Mouse (Mus musculus) layer of hippocampus, postnatal 14 days (tissue): Measurements from ENCODE around the gene Nrxn1. TPM values are rescaled to one million over a fixed set of nuclear protein-coding genes. Genes with fewer than 3 reads are reported as not detected.

Source experiments
- DNase-seq, 2 experiments: peaks; one replicate each; pipeline ENCODE4 v3.0.0; 2021 to 2022; ENCODE audit warnings: low spot score in 2 of 2, mixed read lengths in 1 of 2
- total RNA-seq, 2 experiments: library from RNA; stranded (reverse); gene quantifications; 2 replicates each; pipeline ENCODE4 v1.2.3; 2021

Nrxn1 gene
- total RNA-seq, 2 experiments from 2014 or later = 436 to 504 TPM

- DNase-seq = peak; percentile 33 to 43
Measured at GRCm38 (mm10) chr17:90454738-90455408, 638.0 kb downstream of the Nrxn1 start.

- DNase-seq = peak in 1 of 2 experiments; percentile 26
Measured at GRCm38 (mm10) chr17:90454356-90454737, 638.5 kb downstream of the Nrxn1 start.

- DNase-seq = peak; percentile 16 to 28
Measured at GRCm38 (mm10) chr17:90453280-90453679, 639.6 kb downstream of the Nrxn1 start.

DNA sequence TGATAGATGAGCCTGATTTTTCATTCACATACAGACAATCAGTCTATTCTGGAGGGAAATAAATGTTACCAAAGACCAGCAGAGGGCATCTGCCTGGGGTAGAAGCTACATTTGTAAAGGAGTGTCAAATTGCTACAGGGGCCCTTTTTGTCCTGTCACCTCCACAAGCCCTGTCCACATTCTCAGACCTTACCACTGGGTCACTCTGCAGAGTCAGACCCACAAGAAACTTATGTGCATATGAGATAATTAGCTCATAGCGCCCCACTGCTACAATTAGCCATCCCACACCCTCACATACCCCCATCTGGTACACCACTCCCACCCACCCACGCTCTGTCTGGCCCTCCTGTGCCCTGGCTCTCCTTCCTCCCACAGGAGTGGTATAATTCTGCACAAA lies 640.1 kb downstream of the Nrxn1 start:
- peak; percentile 40 to 55 for DNase-seq

GRCm38 (mm10) chr17:90451384-90451783 lies 641.5 kb downstream of the Nrxn1 start:
- DNase-seq = peak in 1 of 2 experiments; percentile 23

DNA sequence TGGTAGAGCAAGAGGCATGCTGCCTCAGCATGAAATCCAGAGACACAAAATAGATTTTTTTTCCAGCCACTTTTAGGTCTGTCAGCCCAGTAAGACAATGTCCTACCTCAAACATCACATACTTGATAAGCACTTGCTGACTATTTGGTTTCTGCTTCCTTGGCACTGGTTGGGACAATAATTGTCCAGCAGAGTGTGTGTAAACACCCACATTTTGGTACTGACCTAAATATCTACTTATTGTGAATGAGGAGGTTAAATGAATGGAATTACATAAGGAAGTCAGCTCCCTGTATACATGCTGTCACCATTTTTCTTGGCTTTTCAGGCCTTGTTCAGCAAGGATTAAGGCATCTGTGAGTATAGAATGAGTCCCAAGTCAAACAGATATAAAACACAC lies 649.8 kb downstream of the Nrxn1 start:
- no peak for DNase-seq

DNA sequence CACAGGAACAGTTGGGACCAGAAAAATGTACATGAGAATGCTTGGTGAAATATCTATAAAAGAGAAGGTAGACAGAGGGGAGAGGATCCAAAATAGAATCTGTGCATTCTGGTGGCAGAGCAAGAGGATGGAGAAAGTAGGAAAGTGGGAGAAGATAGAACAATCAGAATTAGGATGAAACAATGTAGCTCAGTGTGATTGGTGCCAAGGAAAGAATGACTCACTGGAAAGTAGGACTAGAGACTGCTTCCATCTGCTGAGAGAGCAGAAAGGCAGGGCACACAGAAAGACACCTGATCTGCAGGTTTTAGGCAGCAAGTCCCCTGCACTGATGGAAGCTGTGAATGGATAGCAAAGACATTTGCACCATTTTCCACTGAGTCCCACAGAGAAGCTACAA lies 657.0 kb downstream of the Nrxn1 start:
- DNase-seq = peak in 1 of 2 experiments; percentile 39

DNA sequence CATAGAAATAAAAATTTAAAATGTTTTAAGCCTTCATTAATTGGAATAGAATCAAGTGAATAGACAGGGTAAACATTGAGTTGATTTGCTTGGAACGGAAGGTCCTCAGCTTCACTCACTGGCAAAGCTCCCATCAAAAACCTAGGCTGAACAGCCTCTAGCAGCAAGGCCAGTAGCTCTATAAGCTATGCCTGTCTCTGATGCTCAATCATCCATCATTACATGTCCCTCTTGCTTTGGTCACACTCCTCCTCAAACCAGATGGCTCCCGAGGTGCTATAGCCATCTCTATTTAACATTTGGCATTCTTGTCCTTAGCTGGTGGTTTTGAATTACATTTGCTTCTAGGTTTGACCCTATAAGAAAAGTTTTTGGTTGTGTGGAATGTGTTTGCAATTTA lies 657.5 kb downstream of the Nrxn1 start:
- DNase-seq = no peak

DNA sequence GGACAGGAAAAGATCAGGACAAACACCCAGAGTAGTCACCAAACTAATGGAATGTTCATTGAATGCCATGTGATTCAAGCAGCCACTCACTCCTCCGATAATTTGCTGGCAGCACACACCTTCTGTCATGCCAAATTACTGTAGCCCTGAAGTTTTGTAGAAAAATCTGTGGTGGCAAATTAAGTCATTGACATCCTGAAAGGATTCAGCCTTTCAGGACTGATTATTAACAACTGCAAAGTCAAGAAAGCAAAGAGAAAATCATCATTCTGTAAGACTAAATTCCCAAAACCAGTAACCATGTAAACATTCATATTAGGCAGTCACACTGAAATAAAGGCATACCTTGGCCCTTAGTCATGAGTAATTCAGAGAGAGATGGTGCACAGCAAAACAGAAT lies 662.7 kb downstream of the Nrxn1 start:
- no peak for DNase-seq

- peak in 1 of 2 experiments; percentile 54 for DNase-seq
Measured at GRCm38 (mm10) chr17:90425974-90426373, 666.9 kb downstream of the Nrxn1 start.

GRCm38 (mm10) chr17:90422591-90422990 lies 670.3 kb downstream of the Nrxn1 start:
- peak in 1 of 2 experiments; percentile 21 for DNase-seq

DNA sequence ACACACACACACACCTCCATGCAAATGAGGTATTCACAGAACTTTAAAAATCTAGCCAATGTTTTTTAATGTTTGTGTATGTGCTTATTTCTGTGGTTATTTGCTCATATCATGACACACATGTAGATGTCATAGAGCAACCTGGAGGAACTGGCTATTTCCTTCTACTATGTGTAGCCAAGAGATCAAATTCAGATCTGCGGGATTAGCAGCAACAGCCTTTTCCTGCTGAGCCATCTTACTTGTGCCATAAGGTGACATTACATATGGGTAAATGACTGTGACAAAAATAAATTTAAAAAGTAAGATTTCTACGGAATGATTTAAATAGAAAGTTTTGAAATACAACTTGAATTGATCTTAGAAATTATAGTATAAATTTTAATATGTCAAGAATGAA lies 672.1 kb downstream of the Nrxn1 start:
- DNase-seq = no peak

- peak in 1 of 2 experiments; percentile 54 for DNase-seq
Measured at GRCm38 (mm10) chr17:90419615-90420014, 673.3 kb downstream of the Nrxn1 start.

- no peak for DNase-seq
Measured at GRCm38 (mm10) chr17:90396357-90396756, 696.5 kb downstream of the Nrxn1 start.

- DNase-seq = no peak
Measured at GRCm38 (mm10) chr17:90394606-90395005, 698.3 kb downstream of the Nrxn1 start.

DNA sequence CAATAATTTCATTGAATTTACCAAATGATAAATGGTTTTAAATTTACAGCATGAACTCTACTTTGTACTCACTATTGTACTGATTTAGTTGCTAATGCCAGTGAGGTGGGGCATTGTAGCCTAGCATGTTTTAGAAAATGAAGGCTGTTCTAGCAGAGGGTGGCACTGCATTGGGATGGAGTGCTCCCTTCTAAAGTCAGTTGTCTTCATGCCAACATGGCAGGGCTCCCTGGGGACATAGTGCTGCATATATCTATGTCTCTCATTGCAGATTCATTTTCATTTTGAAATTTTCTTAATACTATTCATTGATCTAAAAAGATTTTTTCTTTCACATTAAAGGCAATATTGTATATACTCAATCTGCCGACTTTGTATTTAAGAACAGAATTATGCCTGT lies 700.1 kb downstream of the Nrxn1 start:
- DNase-seq = no peak

DNA sequence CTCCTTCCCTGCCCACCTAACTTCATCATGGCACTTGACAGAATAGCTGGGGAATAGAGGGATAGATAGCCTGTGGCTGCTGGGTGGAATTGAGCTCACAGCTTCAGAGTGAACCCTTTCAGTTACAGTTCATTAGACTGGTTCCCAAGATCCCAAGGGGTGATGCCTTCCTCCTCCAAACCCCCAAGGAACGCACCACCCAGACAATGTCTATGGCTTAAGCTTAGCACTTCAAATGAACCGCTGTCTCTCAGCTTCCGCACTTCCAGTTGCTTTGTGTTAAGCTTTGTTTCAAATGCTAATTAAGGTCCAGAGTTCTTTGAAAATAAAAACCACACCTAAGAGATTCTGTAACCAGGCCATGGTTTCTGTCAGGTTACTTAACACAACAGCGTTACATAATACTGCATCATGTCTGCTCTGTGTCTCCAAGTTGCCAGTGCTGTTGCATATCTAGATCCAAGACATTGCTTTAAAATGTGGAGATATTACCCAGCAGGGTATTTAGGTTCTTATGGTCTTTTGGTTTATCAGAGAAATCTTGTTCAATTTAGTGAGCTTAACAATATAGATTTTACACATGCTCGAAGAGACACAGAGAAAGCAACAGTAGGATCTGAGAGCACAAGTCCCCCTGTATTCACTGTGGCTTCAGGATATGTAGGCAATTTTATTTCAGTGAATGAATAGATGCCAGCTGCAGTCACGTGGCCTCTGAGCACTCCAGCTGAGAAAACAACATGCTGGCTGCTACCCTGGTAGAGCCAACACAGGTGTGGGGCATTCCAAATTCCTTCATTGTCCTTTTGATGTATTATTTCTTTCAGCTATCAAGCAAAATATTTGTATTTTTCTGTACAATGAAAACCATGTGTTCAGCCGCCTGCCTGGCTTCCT lies 702.3 kb downstream of the Nrxn1 start:
- no peak for DNase-seq

DNA sequence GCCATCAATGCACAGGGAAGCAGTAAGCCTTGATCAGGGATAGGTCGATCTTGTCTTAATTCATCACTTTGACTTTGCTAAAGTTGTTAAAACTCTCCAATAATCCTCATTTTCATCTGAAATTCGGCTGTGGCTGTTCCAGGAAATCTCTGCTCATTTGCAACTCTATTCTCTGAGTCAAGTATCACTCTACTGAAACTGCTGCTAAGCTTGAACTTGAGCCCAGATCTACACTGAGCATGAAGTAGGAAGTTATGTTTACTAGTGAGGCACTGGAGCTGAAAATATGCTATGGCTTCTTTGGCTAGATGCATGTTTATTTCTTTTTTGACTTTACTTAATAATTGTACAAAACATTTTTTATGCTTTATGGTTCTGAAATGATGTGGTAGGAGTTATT lies 708.0 kb downstream of the Nrxn1 start:
- peak in 1 of 2 experiments; percentile 55 for DNase-seq

DNA sequence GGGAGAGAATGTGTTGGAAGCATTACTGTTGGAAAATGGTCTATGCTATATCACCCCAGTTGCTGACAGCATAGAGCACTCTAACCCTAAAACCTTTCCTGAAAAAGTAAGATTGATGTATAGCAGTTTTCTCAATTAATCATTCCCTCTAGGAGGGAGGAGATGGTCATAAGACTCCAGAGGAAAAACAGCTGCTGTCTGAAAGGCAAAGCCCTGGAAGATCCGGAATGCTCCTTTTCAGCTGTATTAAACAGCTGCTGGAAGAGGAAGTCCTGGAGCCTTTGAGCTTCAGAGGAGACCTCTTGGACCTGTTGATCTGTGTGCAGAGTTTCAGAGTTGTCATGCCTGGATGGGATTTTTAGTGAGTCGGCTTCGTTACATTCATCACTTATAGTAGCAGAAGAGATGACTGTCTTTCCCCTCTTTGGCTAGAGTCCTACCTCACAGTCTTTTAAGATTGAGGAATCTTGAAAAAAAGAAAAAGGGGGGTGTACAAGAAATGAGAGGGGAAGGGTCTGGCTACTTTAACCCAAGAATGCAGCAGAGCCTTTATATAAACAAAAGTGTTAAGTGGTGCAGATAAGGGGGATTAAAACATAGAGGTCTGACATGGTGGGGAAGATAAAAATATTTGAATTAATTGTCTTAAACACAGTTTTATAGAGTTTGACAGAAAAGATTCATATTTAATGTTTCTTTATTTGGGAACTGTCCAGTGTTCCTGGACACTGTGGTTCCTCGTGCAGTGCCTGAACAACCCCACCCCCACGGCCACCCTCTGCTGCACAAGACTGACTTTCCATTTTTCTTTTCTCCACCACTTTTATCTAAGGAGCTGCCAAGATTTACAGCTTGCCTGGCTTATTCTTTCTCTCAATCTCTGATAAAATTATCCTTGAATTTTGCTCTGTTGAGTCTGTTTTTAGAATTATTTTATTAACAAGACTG lies 710.1 kb downstream of the Nrxn1 start:
- DNase-seq = no peak

DNA sequence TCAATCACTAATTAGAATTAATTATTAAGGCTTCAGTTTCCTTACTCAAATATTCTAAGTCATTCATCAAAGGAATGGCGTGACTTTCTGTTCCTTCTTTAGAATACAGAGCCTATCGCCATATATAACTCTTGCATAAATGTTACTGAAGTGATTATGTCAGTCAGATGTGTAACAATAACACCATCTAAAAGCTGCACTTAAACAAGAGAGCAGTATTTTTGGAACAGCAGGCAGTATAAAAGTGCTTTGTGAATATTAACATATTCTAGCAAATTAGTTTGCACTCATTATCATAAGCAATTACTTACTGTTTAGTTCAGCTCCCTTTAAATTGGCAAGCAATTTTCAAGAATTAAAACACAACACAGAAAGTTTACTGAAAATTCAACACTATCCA lies 716.3 kb downstream of the Nrxn1 start:
- no peak for DNase-seq

- no peak for DNase-seq
Measured at GRCm38 (mm10) chr17:90362169-90362568, 730.7 kb downstream of the Nrxn1 start.
